Mouse (Mus musculus): ENCODE measurements around the gene Nbdy. TPM values are rescaled to one million over a fixed set of nuclear protein-coding genes. Genes with fewer than 3 reads are reported as not detected.

Nbdy gene
- polyA plus RNA-seq (2012; rRNA removed) = 109 and 112 TPM in 2 replicates

GRCm38 (mm10) chrX:153723110-153723916, at the start of gene Nbdy:
Nbdy (plus strand) TSS chrX:153723590.

GRCm38 (mm10) chrX:153695782-153696395, 27.5 kb upstream of the Nbdy start, which contains the start of gene Kctd12b:
Kctd12b (minus strand) TSS chrX:153696391.

Other genes with a start within 250 kb of the Nbdy start
- gene Ubqln2, start 225.4 kb upstream of the Nbdy start, polyA plus RNA-seq (2012; rRNA removed) = 116 and 142 TPM in 2 replicates
- not detected in 2 replicates for gene Cypt3, start 165.0 kb upstream of the Nbdy start, polyA plus RNA-seq (2012; rRNA removed)
- 2.8 and 3.3 TPM in 2 replicates for gene Kctd12b, start 27.2 kb upstream of the Nbdy start, polyA plus RNA-seq (2012; rRNA removed)
- gene Spin2c, start 108.6 kb downstream of the Nbdy start, polyA plus RNA-seq (2012; rRNA removed) = 15.8 and 19.7 TPM in 2 replicates